Mouse (Mus musculus): ENCODE measurements around the gene Zcrb1.

DNA sequence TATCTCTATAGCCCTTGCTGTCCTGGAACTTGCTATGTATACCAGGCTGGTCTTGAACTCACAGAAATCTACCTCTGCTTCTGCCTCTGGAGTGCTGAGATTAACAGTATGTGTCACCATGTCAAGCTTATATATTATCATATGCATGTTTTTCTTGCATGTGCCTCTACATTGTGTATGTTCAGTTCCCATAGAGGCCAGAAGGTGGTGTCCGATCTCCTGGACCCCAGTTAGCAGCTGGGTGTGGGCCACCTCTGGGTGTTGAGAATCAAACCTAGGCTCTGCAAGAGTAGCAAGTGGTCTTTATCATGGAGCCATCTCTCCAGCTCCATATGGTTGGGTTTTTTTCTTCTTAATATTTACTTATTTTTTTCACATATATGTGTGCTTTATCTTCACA, 24.4 kb upstream of the Zcrb1 start:
- TF ChIP-seq EP300 (IDR thresholded peaks at IDR 0.05; ENCODE audit: low read depth) (no peak), CTCF (IDR thresholded peaks at IDR 0.05; ENCODE audit: low read depth) (no peak)

All from heart, postnatal 0 days (tissue).